Mouse (Mus musculus): ENCODE measurements at regions not wholly inside any gene's neighbourhood (a gene's known extent, or its start where the extent isn't known, plus 50 kb on each side); places are given as distances from the start of the nearest gene placed in this dataset.

DNA sequence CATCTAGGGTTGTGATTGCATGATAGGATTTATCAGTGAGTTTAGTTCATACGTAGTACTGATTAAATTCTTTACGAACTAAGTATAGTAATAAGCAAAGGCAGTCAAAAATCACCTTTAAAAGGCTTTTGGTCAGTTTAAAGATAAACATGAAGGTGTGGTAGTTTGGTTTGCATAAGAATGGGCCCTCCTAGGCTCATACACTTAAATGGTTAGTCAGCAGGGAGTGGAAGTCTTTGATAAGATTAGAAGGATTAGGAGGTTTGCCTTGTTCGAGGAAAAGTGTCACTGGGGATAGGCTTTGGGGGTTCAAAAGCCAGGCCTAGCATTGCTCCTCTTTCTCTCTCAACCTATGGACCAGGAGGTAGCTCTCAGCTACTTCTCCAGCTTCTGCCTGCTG lies 357.4 kb upstream of the Pdzrn3 start:
- no peak overlapping the region for H3K4me3 ChIP-seq (ENCODE audit: insufficient read depth, low read depth, low read length)
- no peak for TF ChIP-seq CTCF (IDR thresholded peaks at IDR 0.05; ENCODE audit: low read depth, low read length)
- no peak for TF ChIP-seq POLR2A (IDR thresholded peaks at IDR 0.05; ENCODE audit: extremely low read depth, insufficient read depth, low read length)
- WGBS = 44% methylated on average over 3 of the region's 3 CpGs
- no peak overlapping the region for H3K27ac ChIP-seq (replicated peaks; ENCODE audit: insufficient read depth, low read depth, low read length)
- H3K27me3 ChIP-seq (ENCODE audit: control insufficient read depth, insufficient read depth, low read length) = no peaks in the 10 kb centered on the region
- no peaks in the 10 kb centered on the region for H3K36me3 ChIP-seq (ENCODE audit: control insufficient read depth, insufficient read depth, low read length)
- no peaks in the 10 kb centered on the region for H3K4me1 ChIP-seq (ENCODE audit: control insufficient read depth, insufficient read depth, low read length)
- H3K9ac ChIP-seq (ENCODE audit: low read depth, low read length) = no peak overlapping the region
- no peaks in the 10 kb centered on the region for H3K79me2 ChIP-seq (ENCODE audit: control insufficient read depth, insufficient read depth, low read length)
- no peak for DNase-seq (ENCODE audit: extremely low read depth, low read depth, low spot score)

DNA sequence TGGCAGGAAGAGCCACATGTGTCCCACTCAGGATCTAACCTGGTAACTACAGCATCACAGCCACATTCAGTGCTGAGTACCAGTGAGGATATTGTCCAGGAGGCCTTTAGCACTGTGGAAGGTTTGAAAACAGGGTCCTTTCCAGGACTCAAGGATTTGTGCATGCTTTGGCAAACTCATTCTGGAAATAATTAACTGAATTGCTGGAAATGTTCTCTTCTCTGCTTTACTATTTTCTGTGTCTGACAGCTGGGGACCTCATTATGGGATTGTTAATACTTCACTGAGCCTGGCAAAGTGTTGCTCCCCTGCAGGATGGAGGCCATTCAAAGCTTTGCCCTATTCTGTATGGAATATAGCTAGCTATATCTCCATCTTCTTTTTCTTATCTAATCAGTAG lies 342.8 kb upstream of the Pdzrn3 start:
- no peak overlapping the region for H3K27ac ChIP-seq (replicated peaks; ENCODE audit: insufficient read depth, low read depth, low read length)
- H3K36me3 ChIP-seq (ENCODE audit: control insufficient read depth, insufficient read depth, low read length) = no peaks in the 10 kb centered on the region
- DNase-seq (ENCODE audit: extremely low read depth, low read depth, low spot score) = no peak
- no peak overlapping the region for H3K4me3 ChIP-seq (ENCODE audit: insufficient read depth, low read depth, low read length)
- H3K27me3 ChIP-seq (ENCODE audit: control insufficient read depth, insufficient read depth, low read length) = no peaks in the 10 kb centered on the region
- H3K9ac ChIP-seq (ENCODE audit: low read depth, low read length) = no peak overlapping the region
- H3K79me2 ChIP-seq (ENCODE audit: control insufficient read depth, insufficient read depth, low read length) = no peaks in the 10 kb centered on the region
- no peaks in the 10 kb centered on the region for H3K4me1 ChIP-seq (ENCODE audit: control insufficient read depth, insufficient read depth, low read length)
- TF ChIP-seq POLR2A (IDR thresholded peaks at IDR 0.05; ENCODE audit: extremely low read depth, insufficient read depth, low read length) = no peak
- TF ChIP-seq CTCF (IDR thresholded peaks at IDR 0.05; ENCODE audit: low read depth, low read length) = no peak

DNA sequence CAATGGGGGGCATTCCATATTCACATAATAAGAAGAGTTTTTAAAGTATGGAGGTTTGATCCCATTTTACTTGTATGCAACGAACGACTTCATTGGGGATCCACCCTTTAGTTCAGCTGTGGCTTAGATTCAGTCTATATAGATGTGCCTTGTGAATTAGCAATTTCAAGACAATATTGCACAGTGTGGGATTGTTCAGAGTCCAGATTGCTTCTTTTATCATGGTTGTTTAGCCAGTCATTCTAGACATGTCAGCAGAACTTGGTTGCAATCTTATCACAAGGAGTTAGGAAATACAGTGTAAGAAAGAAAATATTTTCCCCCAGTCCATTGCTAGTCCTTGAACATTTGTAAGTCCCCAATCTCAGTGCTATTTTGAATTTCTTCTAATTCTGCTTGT lies 312.0 kb upstream of the Pdzrn3 start:
- H3K4me1 ChIP-seq (ENCODE audit: control insufficient read depth, insufficient read depth, low read length) = no peaks in the 10 kb centered on the region
- H3K9ac ChIP-seq (ENCODE audit: low read depth, low read length) = no peak overlapping the region
- no peak overlapping the region for H3K4me3 ChIP-seq (ENCODE audit: insufficient read depth, low read depth, low read length)
- H3K27me3 ChIP-seq (ENCODE audit: control insufficient read depth, insufficient read depth, low read length) = no peaks in the 10 kb centered on the region
- 85% methylated on average over 2 of the region's 2 CpGs for WGBS
- no peaks in the 10 kb centered on the region for H3K79me2 ChIP-seq (ENCODE audit: control insufficient read depth, insufficient read depth, low read length)
- no peaks in the 10 kb centered on the region for H3K36me3 ChIP-seq (ENCODE audit: control insufficient read depth, insufficient read depth, low read length)
- TF ChIP-seq POLR2A (IDR thresholded peaks at IDR 0.05; ENCODE audit: extremely low read depth, insufficient read depth, low read length) (no peak), CTCF (IDR thresholded peaks at IDR 0.05; ENCODE audit: low read depth, low read length) (no peak)
- no peak overlapping the region for H3K27ac ChIP-seq (replicated peaks; ENCODE audit: insufficient read depth, low read depth, low read length)
- DNase-seq (ENCODE audit: extremely low read depth, low read depth, low spot score) = no peak

DNA sequence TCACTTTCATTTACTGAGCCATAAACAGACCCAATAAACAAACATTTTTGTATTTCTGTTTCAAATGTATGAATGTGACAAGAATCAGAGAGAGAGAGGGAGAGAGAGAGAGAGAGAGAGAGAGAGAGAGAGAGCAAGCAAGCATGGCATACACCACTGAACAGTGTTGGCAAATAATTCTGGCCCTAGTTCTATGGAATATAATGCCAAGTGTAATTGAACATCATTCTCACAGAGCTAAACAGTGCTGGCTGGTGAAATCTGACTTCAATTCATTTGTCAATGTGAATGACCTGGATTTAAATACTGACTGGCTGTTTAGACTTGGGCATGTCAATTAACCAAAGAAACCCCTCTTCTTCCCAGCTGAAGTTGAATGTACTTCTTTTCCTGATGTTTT lies 308.9 kb upstream of the Pdzrn3 start:
- no peaks in the 10 kb centered on the region for H3K4me1 ChIP-seq (ENCODE audit: control insufficient read depth, insufficient read depth, low read length)
- H3K27me3 ChIP-seq (ENCODE audit: control insufficient read depth, insufficient read depth, low read length) = no peaks in the 10 kb centered on the region
- TF ChIP-seq POLR2A (IDR thresholded peaks at IDR 0.05; ENCODE audit: extremely low read depth, insufficient read depth, low read length) = no peak
- TF ChIP-seq CTCF (IDR thresholded peaks at IDR 0.05; ENCODE audit: low read depth, low read length) = no peak
- H3K27ac ChIP-seq (replicated peaks; ENCODE audit: insufficient read depth, low read depth, low read length) = no peak overlapping the region
- H3K36me3 ChIP-seq (ENCODE audit: control insufficient read depth, insufficient read depth, low read length) = no peaks in the 10 kb centered on the region
- H3K9ac ChIP-seq (ENCODE audit: low read depth, low read length) = no peak overlapping the region
- no peaks in the 10 kb centered on the region for H3K79me2 ChIP-seq (ENCODE audit: control insufficient read depth, insufficient read depth, low read length)
- DNase-seq (ENCODE audit: extremely low read depth, low read depth, low spot score) = no peak
- H3K4me3 ChIP-seq (ENCODE audit: insufficient read depth, low read depth, low read length) = no peak overlapping the region

DNA sequence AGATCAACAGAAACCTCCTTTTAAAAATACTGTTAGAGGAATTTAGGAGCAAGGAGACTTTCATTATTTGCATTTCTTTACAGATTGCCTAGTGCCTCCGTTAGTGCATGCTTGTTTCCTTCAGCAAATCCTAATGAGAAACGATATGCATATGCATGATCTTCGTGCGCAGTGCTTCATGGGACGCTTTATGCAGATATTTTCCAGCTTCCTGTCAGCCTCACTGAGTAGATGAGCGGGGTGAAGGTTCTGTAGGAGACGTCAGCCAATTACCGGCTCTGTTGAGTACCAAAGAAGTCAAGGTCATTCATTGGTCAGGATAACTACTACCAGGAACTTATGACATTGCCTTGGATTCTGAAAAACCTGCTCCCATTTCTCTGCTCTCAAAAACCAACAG lies 308.0 kb upstream of the Pdzrn3 start:
- TF ChIP-seq CTCF (IDR thresholded peaks at IDR 0.05; ENCODE audit: low read depth, low read length) (no peak), POLR2A (IDR thresholded peaks at IDR 0.05; ENCODE audit: extremely low read depth, insufficient read depth, low read length) (no peak)
- DNase-seq (ENCODE audit: extremely low read depth, low read depth, low spot score) = no peak
- H3K27ac ChIP-seq (replicated peaks; ENCODE audit: insufficient read depth, low read depth, low read length) = no peak overlapping the region
- no peaks in the 10 kb centered on the region for H3K4me1 ChIP-seq (ENCODE audit: control insufficient read depth, insufficient read depth, low read length)
- 69% methylated on average over 8 of the region's 8 CpGs for WGBS
- H3K27me3 ChIP-seq (ENCODE audit: control insufficient read depth, insufficient read depth, low read length) = no peaks in the 10 kb centered on the region
- H3K4me3 ChIP-seq (ENCODE audit: insufficient read depth, low read depth, low read length) = no peak overlapping the region
- no peak overlapping the region for H3K9ac ChIP-seq (ENCODE audit: low read depth, low read length)
- no peaks in the 10 kb centered on the region for H3K36me3 ChIP-seq (ENCODE audit: control insufficient read depth, insufficient read depth, low read length)
- no peaks in the 10 kb centered on the region for H3K79me2 ChIP-seq (ENCODE audit: control insufficient read depth, insufficient read depth, low read length)

DNA sequence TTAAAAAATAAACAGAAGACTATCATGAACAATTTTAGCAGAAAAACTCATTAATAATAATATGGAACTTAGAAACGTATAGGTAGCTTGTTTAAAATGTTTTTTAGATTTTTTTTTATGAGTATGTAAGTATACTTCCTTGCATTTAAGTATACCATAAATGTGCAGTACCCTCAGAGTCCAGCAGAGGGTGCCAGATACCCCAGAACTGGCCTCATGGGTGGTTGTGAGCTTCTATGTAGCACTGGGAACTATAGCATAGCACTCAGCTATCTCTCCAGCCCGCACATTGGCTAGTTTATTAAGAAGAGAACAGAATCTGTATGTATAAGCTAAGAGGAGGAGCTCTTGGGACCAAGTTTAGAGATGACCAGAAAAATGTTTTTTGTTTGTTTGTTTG lies 306.7 kb upstream of the Pdzrn3 start:
- H3K4me1 ChIP-seq (ENCODE audit: control insufficient read depth, insufficient read depth, low read length) = no peaks in the 10 kb centered on the region
- WGBS = 58% methylated on average over 2 of the region's 2 CpGs
- no peak overlapping the region for H3K4me3 ChIP-seq (ENCODE audit: insufficient read depth, low read depth, low read length)
- TF ChIP-seq CTCF (IDR thresholded peaks at IDR 0.05; ENCODE audit: low read depth, low read length) = peak; percentile 25; the same call in 1 of the 2 replicates
- TF ChIP-seq POLR2A (IDR thresholded peaks at IDR 0.05; ENCODE audit: extremely low read depth, insufficient read depth, low read length) = no peak
- no peaks in the 10 kb centered on the region for H3K36me3 ChIP-seq (ENCODE audit: control insufficient read depth, insufficient read depth, low read length)
- DNase-seq (ENCODE audit: extremely low read depth, low read depth, low spot score) = peak; percentile 5
- no peaks in the 10 kb centered on the region for H3K79me2 ChIP-seq (ENCODE audit: control insufficient read depth, insufficient read depth, low read length)
- H3K27me3 ChIP-seq (ENCODE audit: control insufficient read depth, insufficient read depth, low read length) = no peaks in the 10 kb centered on the region
- H3K27ac ChIP-seq (replicated peaks; ENCODE audit: insufficient read depth, low read depth, low read length) = no peak overlapping the region
- no peak overlapping the region for H3K9ac ChIP-seq (ENCODE audit: low read depth, low read length)
